Mouse (Mus musculus): ENCODE data around the gene Plk5. TPM values are rescaled to one million over a fixed set of nuclear protein-coding genes. Genes with fewer than 3 reads are reported as not detected.

Gene Plk5
- total RNA-seq, 1 experiment: 6.0 TPM

- H3K4me3 ChIP-seq (ENCODE audit: insufficient read depth in 1 of 2, low read depth in 1 of 2, low read length in 2 of 2, poor library complexity in 1 of 2, severe bottlenecking in 1 of 2): no peak overlapping the region
- peaks cover 49% of the 10 kb centered on the region for H3K36me3 ChIP-seq (ENCODE audit: control insufficient read depth, insufficient read depth, low read length, poor library complexity, severe bottlenecking)
- no peak overlapping the region for H3K9ac ChIP-seq (ENCODE audit: insufficient read depth, low read depth, low read length, poor library complexity, severe bottlenecking)
- DNase-seq (ENCODE audit: low read depth, low spot score): no peak
- TF ChIP-seq HCFC1 (IDR thresholded peaks at IDR 0.05; ENCODE audit: borderline replicate concordance, insufficient read depth, low read length): no peak
- no peak for TF ChIP-seq ZC3H11A (IDR thresholded peaks at IDR 0.05; ENCODE audit: borderline replicate concordance, low read depth, low read length)
- no peak for TF ChIP-seq CHD2 (IDR thresholded peaks at IDR 0.05; ENCODE audit: low read depth, low read length)
- no peak for TF ChIP-seq ZNF384 (IDR thresholded peaks at IDR 0.05; ENCODE audit: low read depth, low read length)
- no peak for TF ChIP-seq MAFK (IDR thresholded peaks at IDR 0.05; ENCODE audit: insufficient read depth, low read depth, low read length)
- H3K9me3 ChIP-seq (ENCODE audit: control insufficient read depth, insufficient read depth, low read depth, low read length): no peaks in the 10 kb centered on the region
- in situ Hi-C loops (cut with MboI; ENCODE audit: low sequenced_read_pairs in 2 of 2, unreplicated experiment in 2 of 2): no loop called here
- peaks cover 0 to 13% of the 10 kb centered on the region in 2 experiments; a peak in 1 of 4 replicates for H3K4me1 ChIP-seq (ENCODE audit: control insufficient read depth in 2 of 2, insufficient read depth in 2 of 2, low read length in 2 of 2, poor library complexity in 1 of 2)
- no peak overlapping the region for H3K27ac ChIP-seq (ENCODE audit: insufficient read depth, low read depth, low read length, poor library complexity, severe bottlenecking)
Observed at GRCm38 (mm10) chr10:80407924-80408323, 51.7 kb downstream of the Plk5 start.

- Histone ChIP-seq H3K4me1 (ENCODE audit: control insufficient read depth in 2 of 2, insufficient read depth in 2 of 2, low read length in 2 of 2, poor library complexity in 1 of 2) (peaks cover 0 to 5% of the 10 kb centered on the region in 2 experiments; a peak in 1 of 4 replicates), H3K27ac (ENCODE audit: insufficient read depth, low read depth, low read length, poor library complexity, severe bottlenecking) (no peak overlapping the region), H3K4me3 (ENCODE audit: insufficient read depth in 1 of 2, low read depth in 1 of 2, low read length in 2 of 2, poor library complexity in 1 of 2, severe bottlenecking in 1 of 2) (peak overlapping the region in 1 of 2 experiments; percentile 49; a peak in 1 of 4 replicates), H3K9ac (ENCODE audit: insufficient read depth, low read depth, low read length, poor library complexity, severe bottlenecking) (no peak overlapping the region), H3K36me3 (ENCODE audit: control insufficient read depth, insufficient read depth, low read length, poor library complexity, severe bottlenecking) (peaks cover 80% of the 10 kb centered on the region), H3K9me3 (ENCODE audit: control insufficient read depth, insufficient read depth, low read depth, low read length) (no peaks in the 10 kb centered on the region)
- in situ Hi-C loops (cut with MboI; ENCODE audit: low sequenced_read_pairs in 2 of 2, unreplicated experiment in 2 of 2): no loop called here
- DNase-seq (ENCODE audit: low read depth, low spot score): no peak
- no peak for TF ChIP-seq ZC3H11A (IDR thresholded peaks at IDR 0.05; ENCODE audit: borderline replicate concordance, low read depth, low read length)
- TF ChIP-seq ZNF384 (IDR thresholded peaks at IDR 0.05; ENCODE audit: low read depth, low read length): no peak
- no peak for TF ChIP-seq CHD2 (IDR thresholded peaks at IDR 0.05; ENCODE audit: low read depth, low read length)
- no peak for TF ChIP-seq MAFK (IDR thresholded peaks at IDR 0.05; ENCODE audit: insufficient read depth, low read depth, low read length)
- no peak for TF ChIP-seq HCFC1 (IDR thresholded peaks at IDR 0.05; ENCODE audit: borderline replicate concordance, insufficient read depth, low read length)
Observed at GRCm38 (mm10) chr10:80412656-80413541, 56.6 kb downstream of the Plk5 start.

Other genes starting within 250 kb of the Plk5 start
- 124 and 141 TPM in 2 replicates for gene Stk11, start 240.7 kb upstream of the Plk5 start, total RNA-seq (2012; rRNA removed)
- gene Atp5d, start 217.8 kb upstream of the Plk5 start, total RNA-seq (2012; rRNA removed): 217 and 226 TPM in 2 replicates
- 20.9 and 41.0 TPM in 2 replicates for gene Cbarp, start 215.6 kb upstream of the Plk5 start, total RNA-seq (2012; rRNA removed)
- 38.3 and 42.6 TPM in 2 replicates for gene Midn, start 208.2 kb upstream of the Plk5 start, total RNA-seq (2012; rRNA removed)
- gene Cirbp, start 190.5 kb upstream of the Plk5 start, total RNA-seq (2012; rRNA removed): 69.6 and 105 TPM in 2 replicates
- 25.4 and 31.2 TPM in 2 replicates for gene 1600002K03Rik, start 183.5 kb upstream of the Plk5 start, total RNA-seq (2012; rRNA removed)
- 2.7 and 3.4 TPM in 2 replicates for gene Efna2, start 177.0 kb upstream of the Plk5 start, total RNA-seq (2012; rRNA removed)
- 80.8 and 115 TPM in 2 replicates for gene Mum1, start 130.0 kb upstream of the Plk5 start, total RNA-seq (2012; rRNA removed)
- gene Ndufs7, start 107.3 kb upstream of the Plk5 start, total RNA-seq (2012; rRNA removed): 205 and 290 TPM in 2 replicates
- gene Gamt, start 95.4 kb upstream of the Plk5 start, total RNA-seq (2012; rRNA removed): 2.9 and 3.0 TPM in 2 replicates
- 121 and 154 TPM in 2 replicates for gene Dazap1, start 95.0 kb upstream of the Plk5 start, total RNA-seq (2012; rRNA removed)
- 2,505 and 2,820 TPM in 2 replicates for gene Rps15, start 64.0 kb upstream of the Plk5 start, total RNA-seq (2012; rRNA removed)
- gene Apc2, start 60.5 kb upstream of the Plk5 start, total RNA-seq (2012; rRNA removed): 4.4 and 4.6 TPM in 2 replicates
- 29.6 and 33.4 TPM in 2 replicates for gene 2310011J03Rik, start 35.9 kb upstream of the Plk5 start, total RNA-seq (2012; rRNA removed)
- gene Pcsk4, start 27.0 kb upstream of the Plk5 start, total RNA-seq (2012; rRNA removed): 1.4 and 3.3 TPM in 2 replicates
- gene Reep6, start 26.5 kb upstream of the Plk5 start, total RNA-seq (2012; rRNA removed): 13.3 and 21.8 TPM in 2 replicates
- 2.1 and 2.4 TPM in 2 replicates for gene Adamtsl5, start 8.0 kb upstream of the Plk5 start, total RNA-seq (2012; rRNA removed)
- gene Mex3d, start 31.2 kb downstream of the Plk5 start, total RNA-seq (2012; rRNA removed): 27.1 and 28.9 TPM in 2 replicates
- 131 and 134 TPM in 2 replicates for gene Mbd3, start 43.1 kb downstream of the Plk5 start, total RNA-seq (2012; rRNA removed)
- 995 and 1,362 TPM in 2 replicates for gene Uqcr11, start 50.4 kb downstream of the Plk5 start, total RNA-seq (2012; rRNA removed)
- gene Tcf3, start 77.2 kb downstream of the Plk5 start, total RNA-seq (2012; rRNA removed): 90.9 and 108 TPM in 2 replicates
- gene Onecut3, start 138.4 kb downstream of the Plk5 start, total RNA-seq (2012; rRNA removed): not detected in 2 replicates
- 0.80 and 2.3 TPM in 2 replicates for gene Atp8b3, start 182.7 kb downstream of the Plk5 start, total RNA-seq (2012; rRNA removed)
- gene Rexo1, start 205.1 kb downstream of the Plk5 start, total RNA-seq (2012; rRNA removed): 27.4 and 33.4 TPM in 2 replicates
- gene Klf16, start 220.9 kb downstream of the Plk5 start, total RNA-seq (2012; rRNA removed): 20.8 and 23.5 TPM in 2 replicates
- gene Abhd17a, start 233.9 kb downstream of the Plk5 start, total RNA-seq (2012; rRNA removed): 67.9 and 68.7 TPM in 2 replicates
- 54.8 and 83.8 TPM in 2 replicates for gene Scamp4, start 246.4 kb downstream of the Plk5 start, total RNA-seq (2012; rRNA removed)
- 12.2 and 12.7 TPM in 2 replicates for gene Adat3, start 246.4 kb downstream of the Plk5 start, total RNA-seq (2012; rRNA removed)
- 8.4 and 9.7 TPM in 2 replicates for gene Gm49322, start 249.6 kb downstream of the Plk5 start, total RNA-seq (2012; rRNA removed)